Mouse (Mus musculus) cerebellum, postnatal 10 days (tissue): ENCODE measurements around the gene Miox.

Source experiments
- DNase-seq, 2 experiments: peaks; one replicate each; pipeline ENCODE4 v3.0.0; 2021; ENCODE audit warnings: mixed read lengths in 2 of 2

The Miox gene

GRCm38 (mm10) chr15:89372536-89372935, 38.3 kb downstream of the Miox start:
- DNase-seq = peak in 1 of 2 experiments; percentile 44

GRCm38 (mm10) chr15:89373027-89373761, 39.0 kb downstream of the Miox start:
- peak; percentile 89 for DNase-seq

GRCm38 (mm10) chr15:89373762-89374248, 39.6 kb downstream of the Miox start, which contains the start of gene Sco2:
Gene Sco2, minus strand, starts transcription at chr15:89373846.
- DNase-seq = peak; percentile 99 to 100

GRCm38 (mm10) chr15:89374340-89374739, 40.1 kb downstream of the Miox start:
- no peak for DNase-seq

GRCm38 (mm10) chr15:89374801-89375534, 40.8 kb downstream of the Miox start:
- DNase-seq = no peak

- DNase-seq = no peak
Measured at GRCm38 (mm10) chr15:89376040-89376439, 41.8 kb downstream of the Miox start.

DNA sequence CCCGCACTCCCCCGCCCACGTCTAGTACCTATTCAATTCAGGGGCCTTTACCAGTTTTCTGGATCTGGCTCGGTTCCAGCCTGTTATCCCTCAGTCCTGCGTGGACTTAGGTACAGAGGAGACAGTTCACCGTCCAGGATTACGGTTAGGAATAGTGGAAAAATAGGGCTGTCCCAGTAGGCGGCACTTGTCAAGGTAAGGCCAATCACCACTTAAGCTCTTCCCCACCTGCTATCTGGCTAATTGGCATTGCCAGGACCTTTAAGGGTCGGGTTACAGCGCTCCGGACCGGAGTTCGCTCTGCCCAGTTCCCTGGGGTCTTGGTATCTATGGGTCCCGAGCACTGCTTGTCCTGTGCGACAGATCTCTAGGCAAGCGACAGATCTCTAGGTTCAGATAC, 42.8 kb downstream of the Miox start, which contains the start of gene Tymp:
TSS of gene Tymp (minus strand) at position 83 of the 400 bp plus-strand sequence.
- no peak for DNase-seq

- DNase-seq = no peak
Measured at GRCm38 (mm10) chr15:89377362-89377761, 43.2 kb downstream of the Miox start.

GRCm38 (mm10) chr15:89377938-89378828, 44.0 kb downstream of the Miox start:
- DNase-seq = no peak

- DNase-seq = peak; percentile 72 to 76
Measured at GRCm38 (mm10) chr15:89378831-89379401, 44.7 kb downstream of the Miox start, which contains the start of gene Odf3b. Gene Odf3b, minus strand, starts transcription at chr15:89379282.

- DNase-seq = peak; percentile 68 to 70
Measured at GRCm38 (mm10) chr15:89379429-89379828, 45.2 kb downstream of the Miox start.

GRCm38 (mm10) chr15:89384617-89385016, 50.4 kb downstream of the Miox start, which contains the start of gene Klhdc7b:
Gene Klhdc7b, plus strand, starts transcription at chr15:89384917.
- DNase-seq = no peak
